Mouse (Mus musculus): ENCODE data around the gene Rbm20.

Rbm20 gene

GRCm38 (mm10) chr19:53850166-53850922 lies 173.2 kb downstream of the Rbm20 start:
- DNase-seq (ENCODE audit: inconsistent ontology term), result peak; percentile 91

- peak; percentile 17 for DNase-seq (ENCODE audit: inconsistent ontology term)
Observed at GRCm38 (mm10) chr19:53851352-53851751, 174.2 kb downstream of the Rbm20 start.

- DNase-seq (ENCODE audit: inconsistent ontology term), result peak; percentile 66
Observed at GRCm38 (mm10) chr19:53851826-53852698, 175.0 kb downstream of the Rbm20 start.

GRCm38 (mm10) chr19:53852699-53853451 lies 175.8 kb downstream of the Rbm20 start:
- peak; percentile 94 for DNase-seq (ENCODE audit: inconsistent ontology term)

GRCm38 (mm10) chr19:53854978-53855377 lies 177.9 kb downstream of the Rbm20 start:
- DNase-seq (ENCODE audit: inconsistent ontology term), result no peak

- no peak for DNase-seq (ENCODE audit: inconsistent ontology term)
Observed at GRCm38 (mm10) chr19:53855781-53856180, 178.7 kb downstream of the Rbm20 start.

GRCm38 (mm10) chr19:53856794-53857193 lies 179.7 kb downstream of the Rbm20 start:
- no peak for DNase-seq (ENCODE audit: inconsistent ontology term)

- DNase-seq (ENCODE audit: inconsistent ontology term), result no peak
Observed at GRCm38 (mm10) chr19:53857962-53858361, 180.9 kb downstream of the Rbm20 start.

- no peak for DNase-seq (ENCODE audit: inconsistent ontology term)
Observed at GRCm38 (mm10) chr19:53859149-53859548, 182.0 kb downstream of the Rbm20 start.

GRCm38 (mm10) chr19:53859593-53859992 lies 182.5 kb downstream of the Rbm20 start:
- DNase-seq (ENCODE audit: inconsistent ontology term), result no peak

GRCm38 (mm10) chr19:53861346-53861745 lies 184.2 kb downstream of the Rbm20 start:
- no peak for DNase-seq (ENCODE audit: inconsistent ontology term)

GRCm38 (mm10) chr19:53862573-53863246 lies 185.6 kb downstream of the Rbm20 start:
- DNase-seq (ENCODE audit: inconsistent ontology term), result no peak

GRCm38 (mm10) chr19:53867238-53867637 lies 190.1 kb downstream of the Rbm20 start:
- DNase-seq (ENCODE audit: inconsistent ontology term), result no peak

- DNase-seq (ENCODE audit: inconsistent ontology term), result no peak
Observed at GRCm38 (mm10) chr19:53868125-53868524, 191.0 kb downstream of the Rbm20 start.

GRCm38 (mm10) chr19:53868796-53869195 lies 191.7 kb downstream of the Rbm20 start:
- no peak for DNase-seq (ENCODE audit: inconsistent ontology term)

- DNase-seq (ENCODE audit: inconsistent ontology term), result no peak
Observed at GRCm38 (mm10) chr19:53869427-53870385, 192.6 kb downstream of the Rbm20 start.

GRCm38 (mm10) chr19:53870568-53870967 lies 193.5 kb downstream of the Rbm20 start:
- no peak for DNase-seq (ENCODE audit: inconsistent ontology term)

GRCm38 (mm10) chr19:53871502-53871901 lies 194.4 kb downstream of the Rbm20 start:
- DNase-seq (ENCODE audit: inconsistent ontology term), result no peak

- DNase-seq (ENCODE audit: inconsistent ontology term), result no peak
Observed at GRCm38 (mm10) chr19:53872994-53873713, 196.0 kb downstream of the Rbm20 start.

GRCm38 (mm10) chr19:53875246-53875645 lies 198.1 kb downstream of the Rbm20 start:
- DNase-seq (ENCODE audit: inconsistent ontology term), result no peak
